Mouse (Mus musculus) midbrain, embryonic 11.5 days (tissue): Measurements from ENCODE around the gene Hacl1. TPM values are rescaled to one million over a fixed set of nuclear protein-coding genes. Genes with fewer than 3 reads are reported as not detected.
A peak's percentile ranks its signal among the peaks of the same experiment; 100 is the strongest.

Experiments
- ATAC-seq: fragments of 200-750 bp; cut with Nextera tagmentation; 2 replicates; pipeline ENCODE4 v1.8.0; 2017; ENCODE audit warnings: moderate TSS enrichment, moderate library complexity; ENCODE audit not compliant: low FRiP score
- DNase-seq: peaks from one replicate; pipeline ENCODE4 v3.0.0; 2015; ENCODE audit warnings: low spot score; ENCODE audit errors: missing footprints
- H3K27ac ChIP-seq: fragments of 300-500 bp; sonication (generic); 2 replicates; pipeline ENCODE4 v1.5.1; 2014; ENCODE audit warnings: low read depth, low read length
- H3K27me3 ChIP-seq: fragments of 300-500 bp; sonication (generic); 2 replicates; pipeline ENCODE4 v1.6.1; 2014; ENCODE audit warnings: mild to moderate bottlenecking, low read length, moderate library complexity, mixed read lengths; ENCODE audit not compliant: control insufficient read depth, insufficient read depth
- H3K36me3 ChIP-seq: fragments of 300-500 bp; sonication (generic); 2 replicates; pipeline ENCODE4 v1.6.1; 2014; ENCODE audit warnings: mild to moderate bottlenecking, low read length, moderate library complexity, mixed read lengths; ENCODE audit not compliant: control insufficient read depth, insufficient read depth
- H3K4me1 ChIP-seq: fragments of 300-500 bp; sonication (generic); 2 replicates; pipeline ENCODE4 v1.6.1; 2014; ENCODE audit warnings: low read length; ENCODE audit not compliant: control insufficient read depth, insufficient read depth
- H3K4me2 ChIP-seq: fragments of 300-500 bp; sonication (generic); 2 replicates; pipeline ENCODE4 v1.6.1; 2014; ENCODE audit warnings: mild to moderate bottlenecking, moderate library complexity
- H3K4me3 ChIP-seq: fragments of 300-500 bp; sonication (generic); 2 replicates; pipeline ENCODE4 v1.5.1; 2014; ENCODE audit warnings: low read depth, low read length
- H3K9ac ChIP-seq: fragments of 300-500 bp; sonication (generic); 2 replicates; pipeline ENCODE4 v1.6.1; 2014; ENCODE audit warnings: low read length
- H3K9me3 ChIP-seq: fragments of 300-500 bp; sonication (generic); 2 replicates; pipeline ENCODE4 v1.6.1; 2016; ENCODE audit warnings: low read length; ENCODE audit not compliant: control insufficient read depth
- WGBS: fragments of 180-500 bp; shearing (Covaris S2); extraction: QIAGEN DNeasy Blood & Tissue Kit; methylation state at CpG from one replicate; pipeline ENCODE4 v1.1.7; 2014; 5-methylcytosine and 5-hydroxymethylcytosine counted together
- polyA plus RNA-seq: library from polyadenylated mRNA; unstranded; fragments of >200 nt; fragmentation: Nextera tagmentation; extraction: Ambion mirVana; gene quantifications from 2 replicates; pipeline ENCODE4 v1.2.1, GENCODE M21; 2014

The Hacl1 gene
- polyA plus RNA-seq, 1 experiment from 2014 or later, result 9.6 TPM

DNA sequence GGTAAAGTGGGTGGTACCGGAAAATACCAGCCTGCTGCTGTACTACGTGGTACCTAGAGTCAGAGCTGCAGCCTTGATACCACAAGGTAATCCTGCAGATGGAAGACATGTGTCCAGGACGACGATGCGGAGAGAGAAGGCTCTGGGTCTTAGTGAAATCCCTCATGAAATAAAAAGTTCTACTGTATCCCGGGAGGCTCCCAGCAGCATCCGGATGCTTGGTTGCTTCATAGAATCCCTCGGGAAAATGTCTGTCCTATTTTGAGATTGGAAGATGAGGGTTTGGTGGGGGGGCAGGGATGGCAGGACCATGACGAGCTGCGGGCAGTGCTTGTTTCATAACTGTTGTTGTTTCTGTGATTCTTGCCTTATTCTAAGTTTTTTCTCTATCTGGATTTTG lies 6.9 kb upstream of the Hacl1 start:
- DNase-seq (no peak), ATAC-seq (no peak)
- H3K27me3 ChIP-seq, result no peaks in the 10 kb centered on the region
- H3K9ac ChIP-seq, result no peak overlapping the region
- no peak overlapping the region for H3K4me3 ChIP-seq
- H3K36me3 ChIP-seq, result no peaks in the 10 kb centered on the region
- H3K4me2 ChIP-seq, result no peak overlapping the region
- H3K4me1 ChIP-seq, result no peaks in the 10 kb centered on the region
- H3K9me3 ChIP-seq, result no peaks in the 10 kb centered on the region
- no peak overlapping the region for H3K27ac ChIP-seq
- 91% methylated on average over 10 of the region's 10 CpGs for WGBS

DNA sequence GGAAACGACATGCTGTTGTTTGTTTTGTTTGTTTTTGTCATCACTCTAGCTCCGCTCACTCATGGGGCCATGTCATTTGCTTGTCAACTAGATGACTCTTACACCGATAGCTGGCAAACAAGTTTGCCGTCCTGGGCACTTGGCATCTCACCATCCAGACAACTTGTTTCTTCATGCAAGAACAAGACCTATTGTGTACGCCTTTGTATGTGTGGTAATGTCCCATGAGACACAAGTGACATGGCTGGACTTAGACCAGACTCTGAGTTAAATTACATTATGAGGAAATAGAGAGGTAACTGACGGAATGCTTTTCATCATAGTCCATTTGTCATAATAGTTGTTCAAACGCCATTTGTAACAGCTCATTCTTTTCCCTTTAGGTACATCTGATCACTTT lies 4.8 kb upstream of the Hacl1 start:
- WGBS, result 94% methylated on average over 7 of the region's 7 CpGs
- DNase-seq (no peak), ATAC-seq (no peak)
- H3K4me3 ChIP-seq, result no peak overlapping the region
- H3K27me3 ChIP-seq, result no peaks in the 10 kb centered on the region
- H3K9me3 ChIP-seq, result no peaks in the 10 kb centered on the region
- H3K27ac ChIP-seq, result no peak overlapping the region
- H3K9ac ChIP-seq, result no peak overlapping the region
- peaks cover 4% of the 10 kb centered on the region; the same call in 1 of the 2 replicates for H3K4me1 ChIP-seq
- H3K4me2 ChIP-seq, result no peak overlapping the region
- no peaks in the 10 kb centered on the region for H3K36me3 ChIP-seq

- ATAC-seq (no peak), DNase-seq (no peak)
- Histone ChIP-seq H3K4me1 (peaks cover 7% of the 10 kb centered on the region; the same call in 1 of the 2 replicates), H3K9ac (no peak overlapping the region), H3K4me2 (no peak overlapping the region), H3K36me3 (no peaks in the 10 kb centered on the region), H3K4me3 (no peak overlapping the region), H3K27ac (no peak overlapping the region), H3K9me3 (no peaks in the 10 kb centered on the region), H3K27me3 (no peaks in the 10 kb centered on the region)
- 69% methylated on average over 3 of the region's 3 CpGs for WGBS
These were observed 4.0 kb upstream of the Hacl1 start for GRCm38 (mm10) chr14:31644931-31645547.

DNA sequence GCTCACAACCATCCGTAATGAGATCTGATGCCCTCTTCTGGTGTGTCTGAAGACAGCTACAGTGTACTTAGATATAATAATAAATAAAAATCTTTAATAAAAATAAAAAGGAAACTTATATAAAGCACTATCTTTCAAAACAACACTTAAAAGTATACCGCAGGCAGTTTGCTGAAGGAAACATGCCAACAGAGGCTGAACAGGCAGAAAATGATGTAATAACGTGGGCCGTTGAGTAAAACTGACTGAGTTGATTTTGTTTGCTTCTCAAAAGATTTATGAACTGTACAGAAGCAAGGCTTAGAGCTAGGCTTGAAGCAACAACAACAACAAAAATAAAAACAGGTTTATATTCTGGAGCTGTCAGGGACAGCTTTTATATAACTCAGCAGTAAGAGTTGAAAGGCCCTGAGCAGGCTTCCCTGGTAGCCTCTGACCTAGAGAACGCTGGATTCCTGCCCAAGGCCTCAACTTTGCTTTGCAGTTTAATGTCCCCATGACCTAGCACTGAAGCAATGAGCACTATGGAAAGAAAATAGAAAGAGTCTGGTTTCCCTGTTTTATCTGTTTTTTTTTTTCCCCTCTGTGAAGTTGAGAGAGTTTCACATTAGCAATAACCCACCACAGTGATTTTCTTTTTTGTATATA lies 3.2 kb upstream of the Hacl1 start:
- Histone ChIP-seq H3K9ac (no peak overlapping the region), H3K27me3 (no peaks in the 10 kb centered on the region), H3K4me3 (no peak overlapping the region), H3K9me3 (no peaks in the 10 kb centered on the region), H3K27ac (no peak overlapping the region), H3K4me2 (no peak overlapping the region), H3K4me1 (peaks cover 8% of the 10 kb centered on the region; the same call in 1 of the 2 replicates), H3K36me3 (no peaks in the 10 kb centered on the region)
- WGBS, result 88% methylated on average over 5 of the region's 5 CpGs
- no peak for ATAC-seq
- DNase-seq, result no peak

GRCm38 (mm10) chr14:31641506-31642155 lies 545 bp upstream of the Hacl1 start:
- Histone ChIP-seq H3K27ac (no peak overlapping the region; the same call in 1 of the 2 replicates), H3K27me3 (no peaks in the 10 kb centered on the region), H3K9ac (peak overlapping the region; percentile 61), H3K36me3 (no peaks in the 10 kb centered on the region), H3K4me3 (peak overlapping the region; percentile 62), H3K4me2 (peak overlapping the region; percentile 95), H3K4me1 (peaks cover 8% of the 10 kb centered on the region; the same call in 1 of the 2 replicates), H3K9me3 (no peaks in the 10 kb centered on the region)
- 70% methylated on average over 9 of the region's 9 CpGs for WGBS
- ATAC-seq, result no peak
- DNase-seq, result no peak

GRCm38 (mm10) chr14:31640346-31640889 lies 668 bp downstream of the Hacl1 start, which contains the start of gene Gm49387:
TSS of gene Gm49387 (minus strand) at chr14:31640878.
- ATAC-seq, result peak; percentile 71
- H3K27me3 ChIP-seq, result no peaks in the 10 kb centered on the region
- H3K27ac ChIP-seq, result peak within 1 kb of the TSS; percentile 32
- peak within 1 kb of the TSS; percentile 62 for H3K4me3 ChIP-seq
- WGBS, result 4% methylated on average over 26 of the region's 26 CpGs
- H3K9me3 ChIP-seq, result no peaks in the 10 kb centered on the region
- peak; percentile 93 for DNase-seq
- peaks cover 8% of the 10 kb centered on the region; the same call in 1 of the 2 replicates for H3K4me1 ChIP-seq
- no peaks in the 10 kb centered on the region for H3K36me3 ChIP-seq
- H3K9ac ChIP-seq, result peak within 1 kb of the TSS; percentile 61
- H3K4me2 ChIP-seq, result peak within 1 kb of the TSS; percentile 95

GRCm38 (mm10) chr14:31630677-31631076 lies 10.4 kb downstream of the Hacl1 start:
- H3K4me1 ChIP-seq, result no peaks in the 10 kb centered on the region
- DNase-seq, result no peak
- no peaks in the 10 kb centered on the region for H3K36me3 ChIP-seq
- no peak overlapping the region for H3K4me2 ChIP-seq
- 58% methylated on average over 7 of the region's 7 CpGs for WGBS
- no peak overlapping the region for H3K4me3 ChIP-seq
- no peaks in the 10 kb centered on the region for H3K27me3 ChIP-seq
- ATAC-seq, result no peak
- H3K27ac ChIP-seq, result no peak overlapping the region
- no peak overlapping the region for H3K9ac ChIP-seq
- H3K9me3 ChIP-seq, result no peaks in the 10 kb centered on the region

DNA sequence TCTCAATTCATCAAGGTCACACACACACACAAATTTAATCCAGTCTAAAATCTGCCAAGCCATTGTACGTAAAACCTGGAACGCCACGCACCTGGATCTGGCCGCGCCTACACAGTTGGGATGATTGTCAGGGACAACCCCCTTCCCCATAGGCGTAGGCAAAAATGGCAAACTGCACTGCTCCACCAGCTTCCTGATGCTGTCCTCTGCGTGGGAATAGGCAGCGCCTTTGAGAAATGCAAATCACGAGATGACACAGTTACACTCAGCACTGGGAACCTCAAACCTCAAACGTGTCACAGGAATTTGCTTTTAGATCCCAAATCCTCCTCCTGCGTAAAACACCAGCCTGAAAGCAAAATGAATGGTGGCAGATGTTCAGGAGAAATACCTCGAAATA lies 18.3 kb downstream of the Hacl1 start:
- DNase-seq (no peak), ATAC-seq (no peak)
- H3K4me3 ChIP-seq, result no peak overlapping the region
- H3K27ac ChIP-seq, result no peak overlapping the region
- H3K4me1 ChIP-seq, result no peaks in the 10 kb centered on the region
- H3K27me3 ChIP-seq, result no peaks in the 10 kb centered on the region
- no peak overlapping the region for H3K4me2 ChIP-seq
- WGBS, result 89% methylated on average over 12 of the region's 12 CpGs
- H3K9me3 ChIP-seq, result no peaks in the 10 kb centered on the region
- no peak overlapping the region for H3K9ac ChIP-seq
- H3K36me3 ChIP-seq, result no peaks in the 10 kb centered on the region
